Mouse (Mus musculus): ENCODE measurements around the gene Ralgapa2. TPM values are rescaled to one million over a fixed set of nuclear protein-coding genes. Genes with fewer than 3 reads are reported as not detected.

The Ralgapa2 gene
- polyA plus RNA-seq, 1 experiment from 2014 or later = 9.0 TPM

- Histone ChIP-seq H3K9ac (ENCODE audit: low read length) (no peak overlapping the region), H3K4me1 (ENCODE audit: control insufficient read depth, insufficient read depth, low read length) (peaks cover 4% of the 10 kb centered on the region; the same call in 1 of the 2 replicates), H3K27ac (ENCODE audit: low read depth, low read length) (peak overlapping the region; percentile 49; the same call in 1 of the 2 replicates), H3K4me3 (ENCODE audit: low read depth, low read length) (no peak overlapping the region), H3K36me3 (ENCODE audit: control insufficient read depth, insufficient read depth, low read length) (no peaks in the 10 kb centered on the region), H3K4me2 (no peak overlapping the region), H3K9me3 (ENCODE audit: control insufficient read depth, low read length) (no peaks in the 10 kb centered on the region), H3K27me3 (ENCODE audit: control insufficient read depth, insufficient read depth, low read length) (no peaks in the 10 kb centered on the region)
- ATAC-seq (ENCODE audit: low FRiP score) (peak; percentile 77), DNase-seq (ENCODE audit: low spot score, missing footprints) (peak; percentile 79)
- WGBS = 73% methylated on average over 7 of the region's 7 CpGs
Measured at GRCm38 (mm10) chr2:146249033-146249432, 263.1 kb downstream of the Ralgapa2 start.

DNA sequence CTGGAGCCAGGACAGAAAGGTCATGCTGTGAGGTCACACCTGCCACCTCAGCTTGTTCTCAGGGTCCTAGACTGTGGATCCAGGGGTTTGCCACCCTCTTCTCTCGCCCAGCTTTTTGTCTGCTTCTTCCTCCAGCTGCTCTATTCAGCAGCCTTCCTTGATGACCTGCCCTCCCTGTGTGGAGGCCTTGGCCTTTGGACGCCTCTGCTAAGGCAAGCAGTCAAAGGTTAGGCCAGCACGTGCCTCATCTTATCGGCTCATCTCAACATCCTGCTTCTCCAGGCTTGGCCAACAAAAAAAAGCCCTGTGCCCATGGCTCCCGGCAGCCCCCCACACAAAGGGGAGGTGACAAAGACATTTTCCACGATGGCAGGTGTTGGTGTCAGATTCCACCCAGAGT, 264.6 kb downstream of the Ralgapa2 start:
- Histone ChIP-seq H3K4me1 (ENCODE audit: control insufficient read depth, insufficient read depth, low read length) (peaks cover 4% of the 10 kb centered on the region; the same call in 1 of the 2 replicates), H3K4me2 (no peak overlapping the region), H3K9me3 (ENCODE audit: control insufficient read depth, low read length) (no peaks in the 10 kb centered on the region), H3K4me3 (ENCODE audit: low read depth, low read length) (no peak overlapping the region), H3K36me3 (ENCODE audit: control insufficient read depth, insufficient read depth, low read length) (no peaks in the 10 kb centered on the region), H3K9ac (ENCODE audit: low read length) (no peak overlapping the region), H3K27ac (ENCODE audit: low read depth, low read length) (no peak overlapping the region), H3K27me3 (ENCODE audit: control insufficient read depth, insufficient read depth, low read length) (no peaks in the 10 kb centered on the region)
- DNase-seq (ENCODE audit: low spot score, missing footprints) (no peak), ATAC-seq (ENCODE audit: low FRiP score) (no peak)
- whole genome bisulfite sequencing = 32% methylated on average over 6 of the region's 6 CpGs

- H3K36me3 ChIP-seq (ENCODE audit: control insufficient read depth, insufficient read depth, low read length) = no peaks in the 10 kb centered on the region
- H3K4me3 ChIP-seq (ENCODE audit: low read depth, low read length) = no peak overlapping the region
- no peak overlapping the region for H3K4me2 ChIP-seq
- no peak overlapping the region for H3K27ac ChIP-seq (ENCODE audit: low read depth, low read length)
- 85% methylated on average over 4 of the region's 4 CpGs for WGBS
- ATAC-seq (ENCODE audit: low FRiP score) (no peak), DNase-seq (ENCODE audit: low spot score, missing footprints) (peak; percentile 79)
- no peaks in the 10 kb centered on the region for H3K9me3 ChIP-seq (ENCODE audit: control insufficient read depth, low read length)
- peaks cover 4% of the 10 kb centered on the region; the same call in 1 of the 2 replicates for H3K4me1 ChIP-seq (ENCODE audit: control insufficient read depth, insufficient read depth, low read length)
- no peaks in the 10 kb centered on the region for H3K27me3 ChIP-seq (ENCODE audit: control insufficient read depth, insufficient read depth, low read length)
- H3K9ac ChIP-seq (ENCODE audit: low read length) = no peak overlapping the region
Measured at GRCm38 (mm10) chr2:146246409-146247075, 265.6 kb downstream of the Ralgapa2 start.

DNA sequence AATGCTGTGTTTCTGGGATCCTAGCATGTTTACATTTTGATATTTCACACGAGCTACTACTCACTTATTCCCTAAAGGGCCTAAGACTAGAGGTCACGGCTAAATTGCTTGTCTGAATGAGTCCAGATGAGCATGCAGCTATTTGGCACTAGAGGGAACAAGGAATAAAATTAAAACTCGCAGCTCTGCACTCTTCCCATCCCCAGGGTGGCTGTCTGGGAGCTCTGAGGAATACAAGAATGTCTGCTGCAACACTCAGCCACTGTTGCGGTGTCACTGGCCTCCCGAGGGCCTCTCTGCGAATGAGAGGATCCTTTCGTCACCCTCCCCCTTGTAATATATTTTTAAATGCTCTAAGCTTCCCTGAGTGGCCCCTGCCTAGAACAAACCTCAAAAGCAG, 266.7 kb downstream of the Ralgapa2 start:
- peaks cover 4% of the 10 kb centered on the region; the same call in 1 of the 2 replicates for H3K4me1 ChIP-seq (ENCODE audit: control insufficient read depth, insufficient read depth, low read length)
- no peaks in the 10 kb centered on the region for H3K27me3 ChIP-seq (ENCODE audit: control insufficient read depth, insufficient read depth, low read length)
- 71% methylated on average over 7 of the region's 7 CpGs for WGBS
- ATAC-seq (ENCODE audit: low FRiP score) = no peak
- H3K9me3 ChIP-seq (ENCODE audit: control insufficient read depth, low read length) = no peaks in the 10 kb centered on the region
- peak; percentile 70 for DNase-seq (ENCODE audit: low spot score, missing footprints)
- H3K9ac ChIP-seq (ENCODE audit: low read length) = no peak overlapping the region
- H3K4me2 ChIP-seq = no peak overlapping the region
- H3K27ac ChIP-seq (ENCODE audit: low read depth, low read length) = no peak overlapping the region
- no peaks in the 10 kb centered on the region for H3K36me3 ChIP-seq (ENCODE audit: control insufficient read depth, insufficient read depth, low read length)
- no peak overlapping the region for H3K4me3 ChIP-seq (ENCODE audit: low read depth, low read length)

- Histone ChIP-seq H3K27ac (ENCODE audit: low read depth, low read length) (no peak overlapping the region), H3K4me2 (no peak overlapping the region), H3K27me3 (ENCODE audit: control insufficient read depth, insufficient read depth, low read length) (no peaks in the 10 kb centered on the region), H3K9me3 (ENCODE audit: control insufficient read depth, low read length) (no peaks in the 10 kb centered on the region), H3K4me3 (ENCODE audit: low read depth, low read length) (no peak overlapping the region), H3K36me3 (ENCODE audit: control insufficient read depth, insufficient read depth, low read length) (no peaks in the 10 kb centered on the region), H3K9ac (ENCODE audit: low read length) (no peak overlapping the region), H3K4me1 (ENCODE audit: control insufficient read depth, insufficient read depth, low read length) (peaks cover 4% of the 10 kb centered on the region; the same call in 1 of the 2 replicates)
- DNase-seq (ENCODE audit: low spot score, missing footprints) = peak; percentile 71
- WGBS = 98% methylated on average over 2 of the region's 2 CpGs
- no peak for ATAC-seq (ENCODE audit: low FRiP score)
Measured at GRCm38 (mm10) chr2:146244049-146244448, 268.1 kb downstream of the Ralgapa2 start.

DNA sequence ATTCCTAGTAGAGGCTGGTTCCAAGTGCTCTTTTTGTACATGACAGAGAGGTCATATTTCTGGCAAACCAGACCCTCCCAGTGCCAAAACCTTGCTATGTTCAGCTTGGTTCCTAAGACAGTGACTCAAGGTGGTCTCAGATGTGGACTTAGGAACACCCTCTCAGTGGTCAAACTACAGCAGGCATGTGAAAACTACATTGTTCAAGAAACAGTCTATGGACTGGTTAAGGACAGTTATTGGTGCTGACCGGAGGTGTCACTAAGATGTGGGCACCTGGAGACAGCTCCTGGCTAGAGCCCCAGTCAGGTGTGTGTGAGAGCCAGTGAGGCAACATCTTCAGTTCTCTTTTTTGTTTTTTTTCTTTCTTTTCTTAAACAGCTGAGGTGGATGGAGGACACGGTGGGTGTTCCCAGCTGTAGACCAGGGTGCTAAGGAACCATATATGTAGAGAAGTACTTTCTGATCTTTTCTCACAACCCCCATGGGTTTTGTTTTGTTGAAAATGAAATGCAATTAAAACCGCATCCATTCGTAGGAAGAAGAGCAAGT, 272.9 kb downstream of the Ralgapa2 start:
- DNase-seq (ENCODE audit: low spot score, missing footprints) (peak; percentile 72), ATAC-seq (ENCODE audit: low FRiP score) (no peak)
- no peak overlapping the region for H3K9ac ChIP-seq (ENCODE audit: low read length)
- H3K4me3 ChIP-seq (ENCODE audit: low read depth, low read length) = no peak overlapping the region
- H3K27me3 ChIP-seq (ENCODE audit: control insufficient read depth, insufficient read depth, low read length) = no peaks in the 10 kb centered on the region
- no peaks in the 10 kb centered on the region for H3K4me1 ChIP-seq (ENCODE audit: control insufficient read depth, insufficient read depth, low read length)
- WGBS = 93% methylated on average over 4 of the region's 4 CpGs
- H3K9me3 ChIP-seq (ENCODE audit: control insufficient read depth, low read length) = no peaks in the 10 kb centered on the region
- H3K36me3 ChIP-seq (ENCODE audit: control insufficient read depth, insufficient read depth, low read length) = no peaks in the 10 kb centered on the region
- no peak overlapping the region for H3K27ac ChIP-seq (ENCODE audit: low read depth, low read length)
- no peak overlapping the region for H3K4me2 ChIP-seq

DNA sequence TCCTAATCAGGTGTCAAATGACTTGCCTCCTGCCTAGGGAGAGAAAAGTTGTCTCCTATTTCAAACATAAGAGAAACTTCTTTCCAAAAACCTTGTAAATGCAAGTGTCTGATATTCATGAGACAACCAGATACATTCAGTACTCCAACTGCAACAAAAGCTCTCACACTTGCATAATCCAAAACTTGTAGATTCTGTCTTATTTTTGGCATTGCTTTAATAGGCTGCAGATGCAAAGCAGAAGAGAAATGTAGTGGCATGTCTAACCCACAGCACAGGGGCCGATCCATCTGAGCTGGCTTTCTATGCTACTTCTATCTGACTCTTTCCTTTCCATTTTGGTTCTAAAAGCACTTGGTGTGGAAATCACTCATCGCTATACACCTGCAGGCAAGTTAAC, 280.7 kb downstream of the Ralgapa2 start:
- H3K36me3 ChIP-seq (ENCODE audit: control insufficient read depth, insufficient read depth, low read length) = no peaks in the 10 kb centered on the region
- DNase-seq (ENCODE audit: low spot score, missing footprints) = no peak
- H3K9me3 ChIP-seq (ENCODE audit: control insufficient read depth, low read length) = no peaks in the 10 kb centered on the region
- H3K9ac ChIP-seq (ENCODE audit: low read length) = no peak overlapping the region
- 92% methylated on average over 2 of the region's 2 CpGs for WGBS
- H3K27me3 ChIP-seq (ENCODE audit: control insufficient read depth, insufficient read depth, low read length) = peaks cover 19% of the 10 kb centered on the region
- peaks cover under 1% of the 10 kb centered on the region for H3K4me1 ChIP-seq (ENCODE audit: control insufficient read depth, insufficient read depth, low read length)
- ATAC-seq (ENCODE audit: low FRiP score) = no peak
- H3K4me2 ChIP-seq = no peak overlapping the region
- no peak overlapping the region for H3K4me3 ChIP-seq (ENCODE audit: low read depth, low read length)
- no peak overlapping the region for H3K27ac ChIP-seq (ENCODE audit: low read depth, low read length)

GRCm38 (mm10) chr2:146228435-146228834, 283.7 kb downstream of the Ralgapa2 start:
- H3K36me3 ChIP-seq (ENCODE audit: control insufficient read depth, insufficient read depth, low read length) = no peaks in the 10 kb centered on the region
- H3K27ac ChIP-seq (ENCODE audit: low read depth, low read length) = no peak overlapping the region
- no peak overlapping the region for H3K9ac ChIP-seq (ENCODE audit: low read length)
- H3K4me1 ChIP-seq (ENCODE audit: control insufficient read depth, insufficient read depth, low read length) = peaks cover 10% of the 10 kb centered on the region
- no peaks in the 10 kb centered on the region for H3K9me3 ChIP-seq (ENCODE audit: control insufficient read depth, low read length)
- DNase-seq (ENCODE audit: low spot score, missing footprints) (peak; percentile 72), ATAC-seq (ENCODE audit: low FRiP score) (no peak)
- H3K4me3 ChIP-seq (ENCODE audit: low read depth, low read length) = no peak overlapping the region
- 68% methylated on average over 2 of the region's 2 CpGs for WGBS
- H3K4me2 ChIP-seq = no peak overlapping the region
- peaks cover 46% of the 10 kb centered on the region for H3K27me3 ChIP-seq (ENCODE audit: control insufficient read depth, insufficient read depth, low read length)

DNA sequence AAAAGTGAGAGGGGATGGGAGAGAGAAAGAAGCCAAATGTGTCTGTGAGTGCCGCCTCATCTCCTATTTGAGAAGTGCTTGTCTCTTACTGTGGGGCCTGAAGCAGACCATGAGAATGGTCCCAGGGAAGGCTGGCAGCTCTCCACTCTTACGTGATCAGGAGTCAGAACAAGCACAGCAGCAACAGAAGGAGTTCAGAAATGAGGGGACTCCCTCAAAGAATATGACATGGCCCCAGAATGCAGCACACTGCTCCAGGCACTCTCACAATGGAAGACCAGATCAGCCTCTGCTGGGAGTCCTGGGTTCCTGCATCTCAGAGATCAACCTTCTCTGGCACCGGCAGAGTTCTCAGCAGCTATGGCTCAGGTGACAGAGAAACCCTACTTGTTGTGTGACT, 284.5 kb downstream of the Ralgapa2 start:
- Histone ChIP-seq H3K4me3 (ENCODE audit: low read depth, low read length) (no peak overlapping the region), H3K4me1 (ENCODE audit: control insufficient read depth, insufficient read depth, low read length) (peaks cover 15% of the 10 kb centered on the region), H3K36me3 (ENCODE audit: control insufficient read depth, insufficient read depth, low read length) (no peaks in the 10 kb centered on the region), H3K9me3 (ENCODE audit: control insufficient read depth, low read length) (no peaks in the 10 kb centered on the region), H3K27me3 (ENCODE audit: control insufficient read depth, insufficient read depth, low read length) (peaks cover 54% of the 10 kb centered on the region), H3K9ac (ENCODE audit: low read length) (no peak overlapping the region), H3K4me2 (no peak overlapping the region), H3K27ac (ENCODE audit: low read depth, low read length) (no peak overlapping the region)
- DNase-seq (ENCODE audit: low spot score, missing footprints) = peak; percentile 81
- no peak for ATAC-seq (ENCODE audit: low FRiP score)
- 56% methylated on average over 3 of the region's 3 CpGs for WGBS
